Mouse (Mus musculus) ovary, postnatal 10 days (tissue): ENCODE data around the gene Polr3a.
"Not testable (repeated sequence)": the region's sequence is repeated elsewhere in the genome, so short reads cannot be mapped to it uniquely, and the experiment has no call there.

Experiments
- DNase-seq: peaks from one replicate; pipeline ENCODE4 v3.0.0; 2022; ENCODE audit warnings: low spot score

The Polr3a gene

GRCm38 (mm10) chr14:24491266-24491981 is 4.6 kb upstream of the Polr3a start:
- no peak for DNase-seq

DNA sequence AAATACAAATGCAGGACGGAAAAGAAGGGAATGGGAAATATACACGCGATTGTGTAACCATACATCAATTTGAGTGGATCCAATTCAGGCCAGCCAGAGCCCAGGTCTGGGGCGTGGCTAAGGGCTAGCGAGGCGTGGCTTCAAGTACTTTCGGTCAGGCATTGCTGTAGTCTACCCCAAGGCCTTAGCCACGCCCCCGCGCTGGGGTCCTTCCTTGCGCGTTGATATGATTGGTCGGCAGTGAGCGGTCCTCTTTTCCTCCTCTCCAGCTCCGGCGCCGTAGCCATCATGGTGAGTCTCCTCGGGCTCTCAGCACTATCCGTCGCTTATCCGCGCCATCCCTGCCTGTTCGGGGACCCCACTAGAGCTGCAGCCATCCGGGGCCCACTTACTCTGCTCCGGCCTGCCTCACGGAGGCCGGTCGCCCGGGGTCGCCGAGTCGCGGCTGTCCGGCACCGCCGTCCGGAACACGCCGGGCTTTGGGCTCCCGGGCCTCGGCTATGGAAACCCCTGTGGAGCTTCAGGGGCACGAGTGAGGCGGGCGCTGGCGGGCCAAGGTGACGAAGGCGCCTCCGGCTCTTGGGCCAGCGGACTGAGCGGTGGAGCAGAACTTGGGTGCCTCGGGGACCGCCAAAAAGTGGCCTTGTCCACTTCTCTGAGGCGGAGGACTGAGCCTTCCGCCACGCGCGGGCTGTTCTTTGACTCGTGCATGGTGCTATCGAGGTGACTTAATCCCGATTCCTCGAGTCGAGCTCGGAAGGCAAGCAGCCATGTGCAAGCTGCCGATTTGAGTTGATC is 3.8 kb upstream of the Polr3a start:
- peak; percentile 97 for DNase-seq

- not testable (repeated sequence) for DNase-seq
These were observed 2.9 kb upstream of the Polr3a start for GRCm38 (mm10) chr14:24489772-24490171.

DNA sequence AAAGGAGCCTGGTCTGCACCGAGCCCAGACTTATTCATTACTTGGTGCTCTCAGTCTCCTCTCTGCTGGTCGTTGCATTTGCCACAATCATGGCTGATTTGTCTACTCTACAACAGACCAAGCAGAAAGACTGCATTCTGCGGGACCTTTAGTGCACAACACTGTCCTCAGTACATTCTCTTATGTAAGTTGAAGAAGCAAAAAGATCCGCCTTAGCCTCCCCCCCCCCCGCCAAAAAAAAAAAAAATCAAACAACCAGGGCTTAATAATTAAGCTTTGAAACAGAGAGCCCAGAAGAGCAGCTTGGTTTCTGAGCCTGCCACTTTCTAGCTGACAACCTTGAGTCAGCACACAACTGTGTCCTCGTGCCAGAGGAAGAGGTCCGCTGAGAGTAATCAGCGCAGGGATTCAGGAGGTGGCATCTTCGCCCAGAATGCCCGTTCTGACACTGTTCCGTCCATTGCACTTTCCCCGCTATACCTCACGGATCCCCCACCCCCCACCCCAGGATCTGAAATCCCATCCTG is 554 bp downstream of the Polr3a start:
- no peak for DNase-seq

DNA sequence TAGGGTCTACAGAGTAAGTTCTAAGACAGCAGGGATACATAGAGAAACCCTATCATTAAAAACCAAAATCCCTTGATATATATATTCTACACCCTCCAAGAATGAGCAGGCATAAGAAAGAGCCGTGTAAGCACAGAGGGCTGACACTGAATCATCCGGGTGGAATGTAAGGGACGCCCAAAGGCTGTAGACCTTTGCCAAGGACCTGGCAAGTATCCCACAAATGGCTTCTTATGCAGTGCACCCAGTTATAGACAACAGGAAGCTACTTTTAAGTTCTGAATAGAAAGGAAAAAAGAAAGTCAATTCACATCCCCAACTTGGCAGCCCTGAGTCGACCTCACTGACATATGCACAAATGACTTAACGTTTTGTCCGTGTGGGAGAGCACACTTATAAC is 18.1 kb downstream of the Polr3a start:
- no peak for DNase-seq

DNA sequence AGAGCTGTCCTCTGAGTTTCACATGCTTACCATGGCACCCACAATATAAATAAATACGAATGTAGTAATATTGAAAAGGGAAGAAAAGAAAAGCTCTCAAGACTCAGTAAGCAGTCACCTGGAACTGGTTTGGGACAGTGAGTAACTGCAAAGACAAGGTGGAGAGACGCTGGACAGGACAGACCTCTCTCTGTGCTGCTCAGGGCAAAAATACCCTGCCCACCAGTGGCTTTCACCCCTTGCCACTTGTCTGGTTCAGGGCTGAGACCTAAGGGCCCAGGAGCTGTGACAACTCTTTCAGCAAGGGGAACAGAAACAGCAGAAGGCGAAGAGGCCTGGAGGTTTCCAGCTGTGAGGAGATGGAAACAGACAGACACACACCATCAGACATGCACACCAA is 28.7 kb downstream of the Polr3a start:
- DNase-seq = no peak

- not testable (repeated sequence) for DNase-seq
These were observed 43.3 kb downstream of the Polr3a start for GRCm38 (mm10) chr14:24443529-24443928.
